Mouse (Mus musculus) cerebellum, adult 11-12 months (tissue): Measurements from ENCODE around the gene Bmp7.

Experiments used
- DNase-seq: peaks from one replicate; pipeline ENCODE4 v3.0.0; 2022

Gene Bmp7

GRCm38 (mm10) chr2:172939639-172940002 lies 500 bp downstream of the Bmp7 start:
- no peak for DNase-seq

GRCm38 (mm10) chr2:172938761-172939638 lies 1.1 kb downstream of the Bmp7 start:
- no peak for DNase-seq

- DNase-seq, result no peak
Observed at GRCm38 (mm10) chr2:172937326-172938190, 2.6 kb downstream of the Bmp7 start.

GRCm38 (mm10) chr2:172936844-172937243 lies 3.3 kb downstream of the Bmp7 start:
- no peak for DNase-seq

GRCm38 (mm10) chr2:172935776-172936562 lies 4.2 kb downstream of the Bmp7 start:
- DNase-seq, result no peak

GRCm38 (mm10) chr2:172934891-172935740 lies 5.0 kb downstream of the Bmp7 start:
- DNase-seq, result no peak

- no peak for DNase-seq
Observed at GRCm38 (mm10) chr2:172934420-172934788, 5.7 kb downstream of the Bmp7 start.

GRCm38 (mm10) chr2:172933631-172934419 lies 6.3 kb downstream of the Bmp7 start:
- DNase-seq, result no peak

GRCm38 (mm10) chr2:172931137-172931898 lies 8.8 kb downstream of the Bmp7 start:
- no peak for DNase-seq

- DNase-seq, result no peak
Observed at GRCm38 (mm10) chr2:172929905-172930436, 10.2 kb downstream of the Bmp7 start.

- DNase-seq, result no peak
Observed at GRCm38 (mm10) chr2:172927643-172928042, 12.5 kb downstream of the Bmp7 start.

GRCm38 (mm10) chr2:172926311-172926710 lies 13.8 kb downstream of the Bmp7 start:
- no peak for DNase-seq

- DNase-seq, result no peak
Observed at GRCm38 (mm10) chr2:172924961-172925360, 15.2 kb downstream of the Bmp7 start.

- DNase-seq, result no peak
Observed at GRCm38 (mm10) chr2:172923198-172923597, 16.9 kb downstream of the Bmp7 start.

- DNase-seq, result no peak
Observed at GRCm38 (mm10) chr2:172922597-172922996, 17.5 kb downstream of the Bmp7 start.

- DNase-seq, result no peak
Observed at GRCm38 (mm10) chr2:172914018-172914417, 26.1 kb downstream of the Bmp7 start.

- DNase-seq, result no peak
Observed at GRCm38 (mm10) chr2:172911715-172912114, 28.4 kb downstream of the Bmp7 start.

- DNase-seq, result no peak
Observed at GRCm38 (mm10) chr2:172911157-172911556, 29.0 kb downstream of the Bmp7 start.

GRCm38 (mm10) chr2:172909463-172909862 lies 30.7 kb downstream of the Bmp7 start:
- no peak for DNase-seq

- no peak for DNase-seq
Observed at GRCm38 (mm10) chr2:172906146-172906545, 34.0 kb downstream of the Bmp7 start.
